Mouse (Mus musculus): ENCODE measurements around the gene Hba-a1. TPM values are rescaled to one million over a fixed set of nuclear protein-coding genes. Genes with fewer than 3 reads are reported as not detected.
"Not testable (repeated sequence)": the region's sequence is repeated elsewhere in the genome, so short reads cannot be mapped to it uniquely, and the experiment has no call there.

Gene Hba-a1
- total RNA-seq, 4 experiments from 2014 or later = 119 to 302 (median 188) TPM

DNA sequence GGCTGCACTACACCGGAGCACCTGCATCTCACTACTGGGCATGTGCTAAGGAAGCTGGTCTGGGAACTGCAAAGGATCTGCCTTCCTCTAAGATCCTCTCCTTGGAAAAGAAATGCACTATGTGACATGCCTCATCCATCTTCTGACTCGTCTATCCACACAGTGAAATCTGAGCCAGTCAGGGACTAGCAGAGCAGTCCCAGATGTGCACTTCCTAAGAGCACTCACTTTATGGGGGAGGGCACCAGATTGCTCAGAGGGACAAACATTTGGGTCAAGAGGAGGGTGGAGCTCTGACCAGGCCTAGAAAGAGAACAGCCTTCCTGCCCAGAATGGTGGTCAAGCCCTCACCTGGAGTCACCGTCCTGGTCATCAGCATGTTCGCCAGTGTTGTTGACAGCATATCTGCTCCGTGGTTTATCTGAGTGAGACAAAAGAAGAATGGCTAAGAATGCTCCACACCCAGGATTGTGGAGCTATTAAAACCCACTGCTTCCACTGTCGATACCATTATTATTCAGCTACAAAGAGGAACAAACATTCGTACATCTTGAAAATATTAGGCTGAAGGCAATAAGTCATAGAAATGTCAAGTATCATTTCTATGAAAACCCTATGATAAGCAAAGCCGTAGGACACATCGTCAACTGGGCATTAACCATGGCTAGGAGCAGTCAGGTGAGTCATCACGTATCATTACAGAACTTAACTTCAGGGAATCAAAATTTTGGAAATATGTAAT is 20.5 kb upstream of the Hba-a1 start:
- no peak for DNase-seq (ENCODE audit: low spot score in 2 of 2)

DNA sequence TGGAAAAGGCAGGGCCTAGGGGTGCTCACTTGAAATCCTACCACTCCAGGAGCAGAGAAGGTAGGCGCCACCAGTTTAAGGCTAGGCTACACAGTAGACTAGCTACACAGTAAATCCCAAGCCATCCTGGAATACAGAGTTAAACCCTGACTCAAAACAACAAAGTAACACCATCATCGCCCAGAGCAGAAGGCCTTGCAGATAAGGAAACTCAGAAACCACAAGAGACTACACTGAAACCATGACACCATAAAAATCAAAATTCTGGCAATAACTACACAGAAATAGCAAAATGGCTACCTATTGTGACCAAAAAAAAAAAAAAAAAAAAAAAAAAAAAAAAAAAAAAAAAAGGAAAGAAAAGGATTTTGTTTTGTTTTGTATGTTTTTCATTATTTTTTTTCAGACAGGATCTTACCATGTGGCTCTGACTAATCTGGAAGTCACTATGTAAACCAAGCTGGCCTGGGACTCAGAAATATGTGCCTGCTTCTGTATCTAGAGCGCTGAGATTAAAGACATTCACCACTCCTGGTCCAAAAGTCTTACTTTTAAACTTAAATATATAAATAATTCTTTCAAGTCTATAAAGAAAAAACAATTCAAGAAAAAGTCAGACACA is 18.1 kb upstream of the Hba-a1 start:
- no peak for DNase-seq (ENCODE audit: low spot score in 2 of 2)

DNA sequence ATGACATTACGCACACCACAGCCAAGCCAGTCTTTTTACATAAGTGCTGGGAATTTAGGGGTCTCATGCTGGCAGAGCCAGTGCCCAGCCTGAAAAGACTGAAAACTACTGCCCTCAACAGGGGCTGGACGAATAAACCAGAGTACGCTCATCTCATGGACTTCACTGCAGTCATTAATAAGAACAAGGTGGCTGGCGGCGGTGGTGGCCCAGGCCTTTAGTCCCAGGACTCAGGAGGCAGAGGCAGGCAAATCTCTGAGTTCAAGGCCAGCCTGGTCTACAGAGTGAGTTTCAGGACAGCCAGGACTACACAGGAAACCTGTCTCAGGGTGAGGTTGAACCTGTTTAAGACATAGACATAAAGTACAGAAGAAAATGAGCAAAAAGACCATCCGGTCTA is 17.1 kb upstream of the Hba-a1 start:
- no peak for DNase-seq (ENCODE audit: low spot score in 2 of 2)

DNA sequence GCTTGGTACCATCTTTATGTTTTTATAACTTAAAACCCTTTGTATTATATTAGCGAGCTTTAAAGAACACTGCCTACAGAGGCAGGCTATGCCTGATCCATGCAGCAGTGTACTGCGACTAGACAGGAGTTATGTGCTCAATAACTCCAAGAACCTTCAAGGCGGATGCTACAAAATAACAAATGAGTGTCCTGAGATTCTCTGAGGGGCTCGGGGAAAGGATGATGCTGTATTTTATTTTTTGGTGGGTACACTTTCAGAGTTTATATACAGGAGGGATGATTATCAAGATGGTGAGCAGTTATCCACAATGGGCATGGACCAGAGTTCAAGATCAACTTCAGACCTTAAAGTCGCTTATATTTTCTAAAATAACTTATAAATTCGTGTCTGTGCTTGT is 16.5 kb upstream of the Hba-a1 start:
- DNase-seq (ENCODE audit: low spot score in 2 of 2) = no peak

DNA sequence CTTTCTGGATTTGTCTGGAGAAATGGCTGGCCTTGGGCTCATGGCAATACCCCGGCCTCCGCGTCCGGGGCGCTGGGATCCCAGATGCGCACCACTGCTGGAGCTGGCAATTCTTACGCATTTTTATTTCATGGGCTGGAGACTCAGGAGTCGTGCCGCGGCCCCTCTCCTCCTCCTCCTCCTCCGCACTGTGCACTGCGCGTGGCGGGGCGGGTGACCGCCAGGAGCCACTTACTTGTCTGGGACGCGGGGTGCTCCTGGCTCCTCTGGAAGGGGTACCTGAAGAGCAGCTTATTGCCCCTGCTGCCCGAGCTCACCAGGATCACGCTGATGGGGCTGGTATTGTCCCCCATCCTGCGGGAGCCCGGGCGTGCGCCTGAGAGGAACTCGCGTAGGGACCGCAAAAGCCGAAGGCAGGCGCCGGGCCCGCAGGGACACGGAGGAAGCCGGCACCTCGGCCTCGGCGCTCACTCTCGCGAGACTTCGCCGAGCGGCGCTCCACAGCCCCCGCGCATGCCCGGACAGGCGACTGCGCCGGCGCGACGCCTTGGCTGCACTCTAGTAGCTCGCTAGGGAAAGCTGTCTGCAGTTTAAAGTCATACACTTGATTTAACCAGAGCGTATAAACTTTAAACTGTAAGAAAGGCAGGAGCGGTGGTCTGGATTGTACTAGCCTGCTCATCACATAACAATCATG is 16.0 kb upstream of the Hba-a1 start, which contains the start of gene Nprl3:
Nprl3 (minus strand) TSS at position 520 of the 697 bp plus-strand sequence.
- DNase-seq (ENCODE audit: low spot score in 2 of 2) = peak; percentile 90 to 95

DNA sequence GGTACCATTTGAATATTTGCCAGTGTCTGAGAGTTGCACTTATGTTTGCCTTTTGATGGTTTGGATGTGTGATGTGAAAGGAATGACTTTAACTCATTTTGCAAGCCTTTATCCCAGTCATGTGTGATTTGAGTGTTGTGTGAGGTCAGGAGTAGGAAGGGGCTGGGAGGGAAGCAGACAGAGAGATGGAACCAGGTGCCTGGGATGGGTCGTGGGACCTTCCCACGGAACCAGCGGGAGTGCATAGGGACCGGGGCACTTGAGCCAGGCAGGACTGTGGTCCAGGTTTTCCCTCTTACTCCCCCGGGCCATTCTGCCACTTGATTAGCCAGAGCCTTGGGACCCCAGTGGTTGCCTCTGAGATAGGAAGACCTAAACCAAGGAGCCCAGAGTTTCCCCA is 15.3 kb upstream of the Hba-a1 start:
- DNase-seq (ENCODE audit: low spot score in 2 of 2) = no peak

DNA sequence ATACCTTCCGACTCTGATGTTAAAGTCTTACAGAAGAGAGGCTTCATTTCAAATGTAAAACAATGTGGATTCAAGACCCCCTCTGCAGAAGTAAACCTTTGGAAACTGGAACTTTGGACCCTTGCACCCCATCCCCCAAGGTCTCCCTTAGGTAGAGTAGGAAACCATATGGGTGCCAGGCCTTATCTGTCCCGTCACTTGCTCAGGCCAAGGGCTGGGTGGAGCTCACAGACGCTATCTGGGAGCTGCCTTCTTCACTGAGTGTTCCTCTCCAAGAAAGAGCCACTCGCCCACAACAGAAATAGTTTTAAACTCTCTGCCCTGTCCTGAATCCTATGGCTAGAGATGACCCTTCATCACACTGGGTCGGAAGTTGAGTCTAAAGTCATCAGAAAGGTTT is 14.4 kb upstream of the Hba-a1 start:
- DNase-seq (ENCODE audit: low spot score in 2 of 2) = no peak

DNA sequence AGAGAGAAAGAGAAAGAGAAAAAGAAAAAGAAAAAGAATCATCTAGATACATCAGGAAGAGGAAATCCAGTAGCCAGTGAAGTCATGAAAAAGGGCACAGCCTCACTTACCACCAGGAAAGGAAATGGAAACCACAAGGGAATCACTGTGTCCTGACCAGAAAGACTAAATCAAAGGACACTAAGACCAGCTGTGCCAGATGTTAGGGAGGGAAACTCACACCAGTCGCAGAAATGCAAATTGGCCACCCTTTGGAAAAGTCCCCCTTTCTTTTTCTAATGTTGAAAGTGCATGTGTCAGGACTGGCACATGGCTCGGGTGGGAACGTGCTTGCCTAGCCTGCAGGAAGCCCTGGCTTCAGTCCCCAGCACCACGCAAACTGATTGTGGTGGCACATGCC is 12.1 kb upstream of the Hba-a1 start:
- no peak for DNase-seq (ENCODE audit: low spot score in 2 of 2)

DNA sequence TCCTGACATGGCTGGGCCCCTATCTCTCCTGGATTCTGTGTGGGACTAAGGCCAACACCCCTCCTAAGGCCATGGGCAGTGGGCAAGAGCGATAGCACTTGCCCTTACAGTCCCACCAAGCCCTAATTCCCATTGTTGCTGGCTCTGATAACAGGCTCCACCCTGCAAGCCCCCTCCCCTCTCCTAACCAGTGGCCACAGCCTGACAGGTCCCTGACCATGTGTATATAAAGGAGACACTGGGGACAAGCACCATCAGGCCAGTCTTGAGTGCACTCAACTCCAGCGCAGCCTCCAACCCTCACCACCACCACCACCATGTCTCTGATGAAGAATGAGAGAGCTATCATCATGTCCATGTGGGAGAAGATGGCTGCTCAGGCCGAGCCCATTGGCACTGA is 7.0 kb upstream of the Hba-a1 start, which contains the start of gene Hba-x:
Hba-x (plus strand) TSS at position 54 of the 400 bp plus-strand sequence.
- no peak for DNase-seq (ENCODE audit: low spot score in 2 of 2)

DNA sequence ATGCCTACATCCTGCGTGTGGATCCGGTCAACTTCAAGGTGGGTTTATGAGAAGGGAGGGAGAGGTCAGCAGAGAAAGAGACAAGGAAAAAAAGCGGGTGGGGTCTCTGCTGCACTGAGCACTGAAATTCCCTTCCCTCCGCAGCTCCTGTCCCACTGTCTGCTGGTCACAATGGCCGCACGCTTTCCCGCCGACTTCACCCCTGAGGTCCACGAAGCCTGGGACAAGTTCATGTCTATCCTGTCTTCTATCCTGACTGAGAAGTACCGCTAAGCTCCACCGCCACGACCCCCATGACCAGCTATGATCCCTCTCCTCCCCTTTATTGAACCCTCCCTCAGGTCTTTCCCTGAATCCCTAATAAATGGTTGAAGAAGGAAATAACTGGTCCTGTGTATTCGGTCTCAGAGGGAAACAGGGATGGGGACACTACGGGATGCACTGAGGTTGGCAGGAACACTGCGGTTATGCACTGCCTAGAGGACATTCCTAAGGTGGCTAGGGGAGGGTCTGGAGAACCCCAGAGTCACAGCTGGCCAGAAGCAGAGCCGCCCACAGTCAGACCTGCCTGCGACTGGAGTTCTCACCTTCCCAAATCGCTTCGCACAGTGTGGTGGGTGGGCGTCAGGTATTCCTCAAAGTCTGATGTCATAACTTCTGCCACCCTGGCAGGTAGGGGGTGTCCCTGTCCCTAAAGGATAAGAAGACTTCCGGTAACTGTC is 5.4 kb upstream of the Hba-a1 start:
- no peak for DNase-seq (ENCODE audit: low spot score in 2 of 2)

DNA sequence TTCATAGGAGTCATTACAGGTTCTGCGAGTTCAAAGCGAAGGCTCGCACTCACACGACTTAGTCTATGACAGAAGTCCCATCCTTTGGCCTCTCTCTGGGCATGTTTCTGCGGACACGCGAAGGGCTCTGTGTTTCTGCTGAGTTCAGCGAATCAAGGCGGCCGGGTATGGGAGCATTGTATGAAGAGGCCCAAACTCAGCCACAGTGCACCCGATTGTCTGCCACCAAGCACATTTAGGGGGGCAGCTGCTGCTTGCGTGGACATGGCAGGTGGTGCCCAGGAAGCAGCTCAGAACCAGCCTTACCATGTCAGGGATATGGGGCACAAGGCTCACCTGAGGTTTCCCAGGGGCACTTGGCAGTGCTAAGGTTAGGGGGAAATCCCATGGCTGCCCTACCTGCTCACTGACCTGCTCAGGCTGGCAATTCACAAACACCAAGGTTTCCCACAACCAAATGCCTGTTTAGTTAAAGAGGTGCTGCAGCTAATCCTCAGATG is 4.8 kb upstream of the Hba-a1 start:
- no peak for DNase-seq (ENCODE audit: low spot score in 2 of 2)

DNA sequence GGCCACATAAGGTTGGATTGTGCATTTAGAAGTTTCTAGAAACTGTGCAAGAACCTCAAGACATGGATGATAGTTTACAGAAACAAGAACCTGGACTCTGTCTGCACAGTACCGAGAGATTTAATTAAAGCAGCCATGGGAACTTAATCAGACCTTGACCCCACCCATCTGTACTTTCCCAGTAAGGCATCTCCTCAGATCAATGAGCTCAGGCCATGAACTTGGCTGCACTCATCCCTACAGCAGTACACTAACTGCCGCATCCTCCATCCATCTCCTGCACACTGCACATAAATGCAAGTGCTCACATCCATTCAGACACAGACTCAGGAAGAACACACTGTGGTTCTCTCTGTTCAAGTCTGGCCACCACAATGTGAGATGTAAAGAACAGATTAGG is 2.7 kb upstream of the Hba-a1 start:
- DNase-seq (ENCODE audit: low spot score in 2 of 2) = no peak

DNA sequence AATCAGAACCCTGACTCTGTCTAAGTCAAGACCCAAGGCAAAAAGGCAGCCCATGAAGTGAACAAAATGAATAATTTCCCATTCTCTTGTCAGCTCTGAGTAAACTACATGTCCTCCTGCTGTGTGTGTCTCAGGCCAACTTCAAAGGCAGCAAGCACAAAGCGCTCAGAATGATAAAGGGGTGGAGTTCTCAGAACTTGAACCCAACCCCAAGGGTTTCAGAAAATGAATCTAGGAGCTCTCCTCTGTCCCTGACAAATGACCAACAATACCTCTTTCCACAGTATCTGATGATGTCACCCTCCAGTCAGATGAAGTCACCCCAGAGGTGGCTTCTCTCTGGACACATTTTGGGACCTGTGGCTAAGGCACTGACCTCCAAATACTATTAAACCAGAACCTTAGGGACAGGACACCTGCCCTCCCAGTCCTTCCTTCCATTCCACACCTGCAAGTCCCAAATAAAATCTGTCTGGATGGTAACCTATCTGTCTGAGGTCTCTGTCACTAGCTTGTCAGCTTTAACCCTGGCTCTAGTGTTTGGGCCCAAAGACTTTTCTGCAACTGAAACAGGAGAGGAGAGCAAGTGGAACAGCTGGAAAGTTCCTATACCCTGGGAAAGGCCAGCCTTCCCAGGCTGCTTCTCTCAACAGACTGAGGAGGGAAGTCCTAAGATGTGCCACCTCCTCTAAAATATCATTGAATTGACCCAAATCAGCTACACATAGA is 1.7 kb upstream of the Hba-a1 start:
- no peak for DNase-seq (ENCODE audit: low spot score in 2 of 2)

DNA sequence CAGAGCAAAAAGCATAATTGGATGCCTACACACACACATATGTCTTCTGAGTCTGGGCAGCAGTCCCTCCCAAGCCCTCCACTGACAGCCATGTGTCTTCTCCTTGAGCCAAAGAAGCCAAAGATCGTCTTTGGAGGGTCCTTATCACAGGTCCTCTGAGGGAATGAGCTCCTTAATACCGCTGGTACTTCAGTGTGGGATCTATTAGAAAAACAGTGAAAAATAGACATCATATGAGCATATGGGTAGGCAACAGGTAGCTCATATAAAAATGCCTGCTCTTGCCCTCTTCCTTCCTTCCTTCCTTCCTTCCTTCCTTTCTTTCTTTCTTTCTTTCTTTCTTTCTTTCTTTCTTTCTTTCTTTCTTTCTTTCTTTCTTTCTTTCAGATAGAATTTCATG is 1.3 kb downstream of the Hba-a1 start:
- not testable (repeated sequence) for DNase-seq (ENCODE audit: low spot score in 2 of 2)

DNA sequence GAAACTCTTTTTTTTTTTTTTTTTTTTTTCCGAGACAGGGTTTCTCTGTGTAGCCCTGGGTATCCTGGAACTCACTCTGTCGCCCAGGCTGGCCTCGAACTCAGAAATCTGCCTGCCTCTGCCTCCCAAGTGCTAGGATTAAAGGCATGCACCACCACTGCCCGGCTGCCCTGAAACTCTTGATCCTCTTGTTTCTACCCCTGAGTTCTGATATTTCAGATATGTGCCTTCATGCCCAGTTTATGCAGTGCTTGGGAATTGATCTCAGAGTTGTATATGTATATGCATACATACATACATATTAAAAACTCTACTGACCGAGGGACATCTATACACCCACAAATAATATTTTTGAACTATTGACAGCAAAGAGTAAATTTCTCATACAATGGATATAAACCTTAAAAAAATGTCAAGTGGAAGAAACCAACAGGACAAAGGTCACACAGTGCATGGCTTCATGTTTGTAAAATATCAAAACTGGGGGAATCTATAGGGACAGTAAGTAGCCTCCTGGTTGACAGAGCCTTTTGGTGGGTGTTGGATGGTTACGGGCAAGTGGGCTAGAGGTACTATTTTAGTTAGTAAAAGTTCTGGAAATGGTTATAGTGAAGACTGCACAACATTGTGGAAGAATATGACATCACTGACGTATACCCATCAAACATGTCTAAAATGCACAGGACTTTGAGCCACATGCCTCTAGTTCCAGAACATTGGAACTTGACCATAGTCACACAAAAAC is 1.9 kb downstream of the Hba-a1 start:
- no peak for DNase-seq (ENCODE audit: low spot score in 2 of 2)

DNA sequence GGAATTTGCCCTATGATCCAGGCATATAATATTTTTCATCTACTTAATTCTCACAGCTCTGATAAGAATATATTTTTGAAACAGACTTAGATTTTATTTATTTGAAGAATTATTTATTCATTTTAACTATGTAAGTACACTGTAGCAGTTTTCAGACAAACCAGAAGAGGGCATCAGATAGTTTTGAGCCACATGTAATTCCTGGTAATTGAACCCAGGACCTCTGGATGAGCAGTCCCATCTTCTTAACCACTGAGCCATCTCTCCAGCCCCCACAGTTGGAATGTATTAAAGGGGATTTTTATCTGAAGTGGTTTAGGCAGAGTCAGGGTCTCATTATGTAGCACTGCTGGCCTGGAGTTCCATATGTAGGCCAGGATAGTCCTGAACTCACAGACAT is 2.6 kb downstream of the Hba-a1 start:
- not testable (repeated sequence) for DNase-seq (ENCODE audit: low spot score in 2 of 2)

DNA sequence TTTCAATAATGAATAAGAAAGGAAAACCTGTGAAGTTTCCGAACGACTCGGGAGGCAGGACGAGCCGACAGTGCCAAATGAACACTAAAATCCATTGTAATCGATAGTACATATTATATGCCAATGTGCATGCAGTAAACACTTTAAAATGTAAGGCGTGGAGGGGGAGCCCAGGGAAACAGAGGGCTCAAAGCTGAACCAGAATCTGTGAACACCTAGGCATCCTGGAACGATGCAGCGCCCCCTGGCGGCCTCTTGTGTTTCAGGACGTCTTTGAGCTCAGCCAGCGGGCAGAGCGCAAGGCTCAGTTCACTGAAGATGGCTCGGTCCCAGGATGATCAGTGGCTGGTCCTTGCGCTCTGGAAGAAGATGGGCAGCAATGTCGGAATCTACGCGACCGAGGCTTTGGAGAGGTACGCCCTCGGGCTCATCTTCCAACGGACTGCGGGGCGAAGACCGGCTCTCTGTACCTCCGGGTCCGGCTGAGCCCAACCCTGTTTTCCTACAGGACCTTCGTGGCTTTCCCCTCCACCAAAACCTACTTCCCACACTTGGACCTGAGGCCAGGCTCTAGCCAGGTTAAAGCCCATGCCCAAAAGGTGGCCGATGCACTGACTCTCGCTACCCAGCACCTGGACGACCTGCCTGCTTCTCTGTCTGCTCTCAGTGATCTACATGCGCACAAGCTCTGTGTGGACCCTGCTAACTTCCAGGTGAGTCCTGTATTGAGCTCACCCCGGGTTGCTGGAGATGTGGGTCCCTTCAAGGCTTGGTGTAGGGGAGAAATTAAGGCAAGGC is 3.6 kb downstream of the Hba-a1 start, which contains the start of gene Hbq1b:
Hbq1b (plus strand) TSS at position 271 of the 798 bp plus-strand sequence.
- peak; percentile 72 to 77 for DNase-seq (ENCODE audit: low spot score in 2 of 2)

DNA sequence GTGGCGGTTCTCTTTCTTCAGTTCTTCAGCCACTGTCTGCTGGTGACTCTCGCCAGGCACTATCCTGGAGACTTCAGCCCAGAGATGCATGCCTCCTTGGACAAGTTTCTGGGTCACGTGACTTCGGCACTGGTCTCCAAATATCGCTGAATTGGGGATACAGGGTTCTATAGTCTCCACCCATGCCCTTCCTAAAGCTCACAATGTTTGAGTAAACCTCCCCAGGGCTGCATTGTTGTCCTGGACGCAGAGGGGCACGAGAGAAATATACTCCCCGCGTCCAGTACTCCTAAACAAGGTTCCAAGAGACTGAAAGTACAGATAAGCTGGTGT is 4.1 kb downstream of the Hba-a1 start:
- DNase-seq (ENCODE audit: low spot score in 2 of 2) = no peak

DNA sequence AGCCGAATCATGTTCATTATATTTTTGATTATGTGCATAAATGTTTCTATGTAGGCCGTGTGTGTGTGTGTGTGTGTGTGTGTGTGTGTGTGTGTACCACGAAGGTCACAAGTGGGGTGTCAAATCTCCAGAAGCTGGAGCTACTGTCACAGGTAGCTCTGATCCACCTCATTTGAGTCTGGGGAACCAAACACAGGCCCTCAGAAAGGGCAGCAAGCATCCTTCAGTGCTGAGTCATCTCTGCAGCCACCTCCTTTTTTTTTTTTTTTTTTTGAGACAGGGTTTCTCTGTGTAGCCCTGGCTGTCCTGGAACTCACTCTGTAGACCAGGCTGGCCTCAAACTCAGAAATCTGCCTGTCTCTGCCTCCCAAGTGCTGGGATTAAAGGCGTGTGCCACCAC is 9.5 kb downstream of the Hba-a1 start:
- not testable (repeated sequence) for DNase-seq (ENCODE audit: low spot score in 2 of 2)
